ENCODE assay signal across 21 mouse cellular contexts in genomic region chr4:126689457-126689856, GRCm38 (mm10). TPM values are rescaled to one million over a fixed set of nuclear protein-coding genes. Genes with fewer than 3 reads are reported as not detected.
"Had no signal": no experiment of that assay in that cellular context is flagged by ENCODE, and none has a peak within 500 bp of the region (broad histone marks: within the 10 kb centered on the region; RNA-seq: fewer than 3 reads in every experiment).

No protein-coding gene starts in this region.

- H3K4me1 ChIP-seq: limb, embryonic 10.5 days; liver, embryonic 15.5 days; midbrain, embryonic 13.5 days had no signal

- ATAC-seq: lung, postnatal 0 days; midbrain, embryonic 13.5 days had no signal

- H3K27me3 ChIP-seq: liver, embryonic 15.5 days; midbrain, embryonic 13.5 days had no signal

- DNase-seq: kidney, postnatal 10 days; kidney, postnatal 4 days; lung, adult 2 months; lung, postnatal 36 days; right cerebral cortex, postnatal 14 days; thymus, postnatal 36 days had no signal

- H3K4me3 ChIP-seq: layer of hippocampus, adult 2 months; limb, embryonic 10.5 days; liver, embryonic 15.5 days; midbrain, embryonic 13.5 days had no signal

- H3K9me3 ChIP-seq: limb, embryonic 10.5 days; liver, embryonic 15.5 days; midbrain, embryonic 13.5 days had no signal

- H3K4me2 ChIP-seq: liver, embryonic 11.5 days; liver, embryonic 15.5 days; midbrain, embryonic 13.5 days had no signal

- H3K9ac ChIP-seq: liver, embryonic 15.5 days; midbrain, embryonic 13.5 days had no signal

- H3K27ac ChIP-seq: layer of hippocampus, adult 2 months; limb, embryonic 10.5 days; liver, embryonic 15.5 days; midbrain, embryonic 13.5 days had no signal

RNA-seq across cellular contexts. Expression of gene Tfap2e, which starts 46.6 kb away (rescaled TPM):
- total RNA-seq: layer of hippocampus, postnatal 10 days; left cerebral cortex, adult 18-20 months; left cerebral cortex, postnatal 10 days; megakaryocyte progenitor cell, adult 5-6 weeks; midbrain, postnatal 0 days had no signal
- polyA plus RNA-seq: limb, embryonic 10.5 days; liver, embryonic 11.5 days; liver, embryonic 15.5 days; lung, postnatal 0 days; neural tube, embryonic 14.5 days; small intestine, adult 2 months; stomach, embryonic 16.5 days; thymus, postnatal 0 days had no signal
